Mouse (Mus musculus) embryonic facial prominence, embryonic 14.5 days (tissue): ENCODE data around the gene Ggn. TPM values are rescaled to one million over a fixed set of nuclear protein-coding genes. Genes with fewer than 3 reads are reported as not detected.

ENCODE experiments used
- ATAC-seq: fragments of 200-750 bp; cut with Nextera tagmentation; 2 replicates; pipeline ENCODE4 v1.8.0; 2017; ENCODE audit warnings: low read depth, moderate number of reproducible peaks, moderate TSS enrichment
- DNase-seq: peaks from one replicate; pipeline ENCODE4 v3.0.0-alpha.2; 2015; ENCODE audit warnings: low spot score
- H3K27ac ChIP-seq: fragments of 300-500 bp; sonication (generic); replicated peaks from 2 replicates; pipeline ENCODE4 v1.5.1; 2014; ENCODE audit warnings: low read depth, mild to moderate bottlenecking, low read length, moderate library complexity
- H3K27me3 ChIP-seq: fragments of 300-500 bp; sonication (generic); replicated peaks from 2 replicates; pipeline ENCODE4 v1.6.1; 2014; ENCODE audit warnings: low read length; ENCODE audit not compliant: control insufficient read depth, insufficient read depth
- H3K36me3 ChIP-seq: fragments of 300-500 bp; sonication (generic); 2 replicates; pipeline ENCODE4 v1.6.1; 2014; ENCODE audit warnings: low read length, mixed read lengths; ENCODE audit not compliant: control insufficient read depth, insufficient read depth
- H3K4me1 ChIP-seq: fragments of 300-500 bp; sonication (generic); 2 replicates; pipeline ENCODE4 v1.6.1; 2014; ENCODE audit warnings: antibody characterized with exemption, low read length; ENCODE audit not compliant: control insufficient read depth, insufficient read depth
- H3K4me2 ChIP-seq: fragments of 300-500 bp; sonication (generic); 2 replicates; pipeline ENCODE4 v1.6.1; 2014; ENCODE audit warnings: low read depth, mild to moderate bottlenecking, low read length, moderate library complexity, mixed read lengths
- H3K4me3 ChIP-seq: fragments of 300-500 bp; sonication (generic); 2 replicates; pipeline ENCODE4 v1.5.1; 2014; ENCODE audit warnings: low read depth, mild to moderate bottlenecking, low read length
- H3K9ac ChIP-seq: fragments of 300-500 bp; sonication (generic); 2 replicates; pipeline ENCODE4 v1.6.1; 2014; ENCODE audit warnings: low read depth, mild to moderate bottlenecking, low read length, moderate library complexity, mixed read lengths
- H3K9me3 ChIP-seq: fragments of 300-500 bp; sonication (generic); 2 replicates; pipeline ENCODE4 v1.6.1; 2016; ENCODE audit warnings: low read length; ENCODE audit not compliant: control insufficient read depth
- WGBS: fragments of 180-500 bp; shearing (Covaris S2); extraction: QIAGEN DNeasy Blood & Tissue Kit; methylation state at CpG from one replicate; pipeline ENCODE4 v1.1.7; 2014; 5-methylcytosine and 5-hydroxymethylcytosine counted together
- polyA plus RNA-seq: library from polyadenylated mRNA; unstranded; fragments of >200 nt; fragmentation: Nextera tagmentation; extraction: Ambion mirVana; gene quantifications from 2 replicates; pipeline ENCODE4 v1.2.1, GENCODE M21; 2014

Gene Ggn
- polyA plus RNA-seq, 1 experiment from 2014 or later, result 0.72 TPM

GRCm38 (mm10) chr7:29168121-29168695 is 1.8 kb upstream of the Ggn start:
- peak overlapping the region; percentile 78 for H3K4me2 ChIP-seq
- H3K9ac ChIP-seq, result peak overlapping the region; percentile 61
- 8% methylated on average over 10 of the region's 10 CpGs for WGBS
- peaks cover 16% of the 10 kb centered on the region for H3K4me1 ChIP-seq
- ATAC-seq (no peak), DNase-seq (no peak)
- peak overlapping the region; percentile 59 for H3K4me3 ChIP-seq
- H3K27me3 ChIP-seq, result peaks cover 22% of the 10 kb centered on the region
- H3K9me3 ChIP-seq, result no peaks in the 10 kb centered on the region
- H3K36me3 ChIP-seq, result peaks cover 8% of the 10 kb centered on the region
- H3K27ac ChIP-seq, result peak overlapping the region; percentile 49

GRCm38 (mm10) chr7:29168791-29169230 is 1.2 kb upstream of the Ggn start:
- ATAC-seq, result no peak
- peak overlapping the region; percentile 49; the same call in 1 of the 2 replicates for H3K27ac ChIP-seq
- peak overlapping the region; percentile 61 for H3K9ac ChIP-seq
- peaks cover 28% of the 10 kb centered on the region for H3K27me3 ChIP-seq
- WGBS, result 1% methylated on average over 12 of the region's 14 CpGs
- peaks cover 16% of the 10 kb centered on the region for H3K4me1 ChIP-seq
- peak overlapping the region; percentile 59 for H3K4me3 ChIP-seq
- H3K9me3 ChIP-seq, result no peaks in the 10 kb centered on the region
- H3K36me3 ChIP-seq, result peaks cover 14% of the 10 kb centered on the region
- H3K4me2 ChIP-seq, result peak overlapping the region; percentile 78
- DNase-seq, result no peak

GRCm38 (mm10) chr7:29169231-29170065 is 562 bp upstream of the Ggn start:
- Histone ChIP-seq H3K27ac (peak overlapping the region; percentile 49; the same call in 1 of the 2 replicates), H3K9me3 (no peaks in the 10 kb centered on the region), H3K4me2 (peak overlapping the region; percentile 78), H3K9ac (peak overlapping the region; percentile 61), H3K4me1 (peaks cover 16% of the 10 kb centered on the region), H3K27me3 (peaks cover 35% of the 10 kb centered on the region), H3K36me3 (peaks cover 21% of the 10 kb centered on the region), H3K4me3 (peak overlapping the region; percentile 59)
- ATAC-seq (peak; percentile 89), DNase-seq (peak; percentile 93)
- under 1% methylated on average over 28 of the region's 39 CpGs for WGBS

GRCm38 (mm10) chr7:29170755-29171561 is 948 bp downstream of the Ggn start:
- Histone ChIP-seq H3K9me3 (no peaks in the 10 kb centered on the region), H3K36me3 (peaks cover 36% of the 10 kb centered on the region), H3K4me3 (peak overlapping the region; percentile 59), H3K4me2 (peak overlapping the region; percentile 78), H3K27me3 (peaks cover 42% of the 10 kb centered on the region), H3K4me1 (peaks cover 16% of the 10 kb centered on the region), H3K9ac (peak overlapping the region; percentile 61), H3K27ac (no peak overlapping the region; the same call in 1 of the 2 replicates)
- 2% methylated on average over 38 of the region's 43 CpGs for WGBS
- DNase-seq, result peak; percentile 50
- ATAC-seq, result no peak

GRCm38 (mm10) chr7:29171562-29172097 is 1.6 kb downstream of the Ggn start:
- no peaks in the 10 kb centered on the region for H3K9me3 ChIP-seq
- peaks cover 16% of the 10 kb centered on the region for H3K4me1 ChIP-seq
- peak overlapping the region; percentile 61 for H3K9ac ChIP-seq
- no peak for DNase-seq
- H3K27ac ChIP-seq, result no peak overlapping the region
- 9% methylated on average over 18 of the region's 34 CpGs for WGBS
- H3K27me3 ChIP-seq, result peaks cover 42% of the 10 kb centered on the region
- no peak for ATAC-seq
- H3K36me3 ChIP-seq, result peaks cover 42% of the 10 kb centered on the region
- peak overlapping the region; percentile 78 for H3K4me2 ChIP-seq
- H3K4me3 ChIP-seq, result peak overlapping the region; percentile 59

GRCm38 (mm10) chr7:29172390-29173016 is 2.5 kb downstream of the Ggn start:
- Histone ChIP-seq H3K27ac (no peak overlapping the region), H3K4me2 (no peak overlapping the region), H3K9me3 (no peaks in the 10 kb centered on the region), H3K27me3 (peaks cover 42% of the 10 kb centered on the region), H3K4me3 (peak overlapping the region; percentile 59; the same call in 1 of the 2 replicates), H3K4me1 (peaks cover 16% of the 10 kb centered on the region), H3K36me3 (peaks cover 49% of the 10 kb centered on the region), H3K9ac (no peak overlapping the region)
- ATAC-seq (no peak), DNase-seq (no peak)
- WGBS, result 32% methylated on average over 21 of the region's 32 CpGs

- H3K36me3 ChIP-seq, result peaks cover 46% of the 10 kb centered on the region
- H3K9ac ChIP-seq, result no peak overlapping the region
- peaks cover 10% of the 10 kb centered on the region; the same call in 1 of the 2 replicates for H3K4me1 ChIP-seq
- DNase-seq (no peak), ATAC-seq (no peak)
- WGBS, result 83% methylated on average over 4 of the region's 4 CpGs
- H3K27me3 ChIP-seq, result peaks cover 20% of the 10 kb centered on the region
- no peak overlapping the region for H3K4me2 ChIP-seq
- H3K4me3 ChIP-seq, result no peak overlapping the region
- no peaks in the 10 kb centered on the region for H3K9me3 ChIP-seq
- no peak overlapping the region for H3K27ac ChIP-seq
These were observed 8.1 kb downstream of the Ggn start for GRCm38 (mm10) chr7:29178106-29178505.

GRCm38 (mm10) chr7:29179323-29179722 is 9.3 kb downstream of the Ggn start:
- peak overlapping the region; percentile 81 for H3K4me2 ChIP-seq
- DNase-seq (no peak), ATAC-seq (no peak)
- H3K4me3 ChIP-seq, result peak overlapping the region; percentile 73
- no peaks in the 10 kb centered on the region for H3K9me3 ChIP-seq
- WGBS, result 32% methylated on average over 7 of the region's 7 CpGs
- peaks cover 8% of the 10 kb centered on the region for H3K27me3 ChIP-seq
- H3K4me1 ChIP-seq, result peaks cover 10% of the 10 kb centered on the region; the same call in 1 of the 2 replicates
- peak overlapping the region; percentile 89 for H3K9ac ChIP-seq
- H3K27ac ChIP-seq, result no peak overlapping the region
- peaks cover 34% of the 10 kb centered on the region for H3K36me3 ChIP-seq
